Mouse (Mus musculus): Measurements from ENCODE around the gene Mipol1. TPM values are rescaled to one million over a fixed set of nuclear protein-coding genes. Genes with fewer than 3 reads are reported as not detected.

Gene Mipol1
- total and polyA plus RNA-seq, 3 experiments = 6.4 to 10.4 (median 6.6) TPM

GRCm38 (mm10) chr12:57275456-57275855 lies 45.2 kb downstream of the Mipol1 start:
- in situ Hi-C loops (cut with MboI; ENCODE audit: low pct_ligation_motif_present, low pct_unique_long_range_greater_than_20kb, low sequenced_read_pairs) (loop anchor here (10.0 kb wide), 1 partner anchor 509 kb away; no protein-coding TSS in a partner anchor), dilution Hi-C loops (cut with MboI; ENCODE audit: extremely low pct_ligation_motif_present, extremely low pct_unique_long_range_greater_than_20kb, low sequenced_read_pairs) (no loop called here)
- Histone ChIP-seq H3K27me3 (replicated peaks) (no peaks in the 10 kb centered on the region), H3K4me2 (ENCODE audit: insufficient read depth, low read depth, poor library complexity, severe bottlenecking) (no peak overlapping the region), H3K79me2 (replicated peaks; ENCODE audit: control insufficient read depth, extremely low read depth, insufficient read depth, poor library complexity, severe bottlenecking) (no peaks in the 10 kb centered on the region), H3K27ac (ENCODE audit: insufficient read depth, low read depth) (no peak overlapping the region), H3K4me3 (replicated peaks in 1 of 3; ENCODE audit: low read depth in 2 of 3, low read length in 2 of 3, poor library complexity in 1 of 3) (no peak overlapping the region), H3K9me3 (replicated peaks; ENCODE audit: low read length) (no peaks in the 10 kb centered on the region), H3K36me3 (replicated peaks in 1 of 2; ENCODE audit: control insufficient read depth in 1 of 2, insufficient read depth in 1 of 2, low read length in 1 of 2) (peaks cover 0 to 7% of the 10 kb centered on the region in 2 experiments), H3K4me1 (ENCODE audit: control insufficient read depth in 1 of 2, insufficient read depth in 2 of 2) (no peaks in the 10 kb centered on the region), H3K9ac (ENCODE audit: insufficient read depth, low read depth) (no peak overlapping the region)
- TF ChIP-seq MAZ (IDR thresholded peaks at IDR 0.05; ENCODE audit: low read depth, low read length) (no peak), ZNF384 (IDR thresholded peaks at IDR 0.05; ENCODE audit: low read depth, low read length) (no peak), ETS1 (conservative IDR thresholded peaks at IDR 0.05; ENCODE audit: low read depth, low read length) (no peak), NRF1 (IDR thresholded peaks at IDR 0.05; ENCODE audit: low read depth, low read length) (no peak), ZKSCAN1 (IDR thresholded peaks at IDR 0.05; ENCODE audit: borderline replicate concordance, low read depth, low read length) (no peak), ELF1 (IDR thresholded peaks at IDR 0.05; ENCODE audit: low read depth, low read length) (no peak), CHD1 (IDR thresholded peaks at IDR 0.05; ENCODE audit: low read depth, low read length) (no peak)
- DNase-seq (ENCODE audit: extremely low read depth) = no peak

DNA sequence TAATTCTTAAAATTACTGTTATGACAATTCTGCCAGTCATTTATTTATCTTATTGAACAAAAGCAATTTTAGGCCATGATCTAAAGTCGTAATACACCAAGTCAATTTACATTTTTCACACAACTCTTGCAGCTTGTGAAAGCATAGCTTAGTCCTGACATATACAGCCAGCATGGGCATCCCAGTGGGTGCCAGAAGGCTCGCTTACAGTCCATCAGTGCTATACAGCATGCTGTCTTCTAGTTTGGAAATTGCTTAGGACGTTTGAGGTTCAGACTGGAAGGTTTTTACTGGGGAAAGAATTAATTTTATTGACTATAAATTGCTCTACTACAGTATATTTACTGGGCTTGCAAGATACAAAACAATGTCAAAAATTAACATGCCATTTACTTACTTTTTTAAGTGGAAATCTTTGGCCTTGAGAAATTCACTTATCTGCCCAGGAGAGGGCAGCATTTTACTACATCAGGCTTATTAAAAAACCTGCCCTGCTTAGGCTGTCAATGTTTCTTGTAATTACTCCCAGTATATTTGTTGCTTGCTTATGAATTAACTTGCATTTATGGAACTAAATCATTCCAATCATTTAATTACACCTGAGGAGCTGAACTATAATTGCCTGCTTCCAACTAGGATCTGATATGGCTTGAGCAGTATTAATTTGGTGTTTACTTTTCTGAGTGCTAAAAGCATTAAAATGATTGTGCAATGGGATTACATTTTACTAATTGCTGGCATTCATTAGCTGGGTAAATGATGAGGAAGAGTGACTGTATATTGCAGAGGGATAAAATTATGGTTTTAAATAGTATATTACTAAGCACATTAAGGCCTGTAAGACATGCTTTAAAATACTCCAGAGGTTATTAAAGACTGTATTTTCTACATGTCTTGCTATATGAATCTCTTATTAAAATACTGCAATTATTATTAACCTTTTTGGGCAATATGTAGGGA lies 51.2 kb downstream of the Mipol1 start:
- peak; percentile 63 for TF ChIP-seq SMC3 (IDR thresholded peaks at IDR 0.05; ENCODE audit: low read depth, low read length)
- TF ChIP-seq ZC3H11A (IDR thresholded peaks at IDR 0.05; ENCODE audit: low read depth, low read length) = peak; percentile 31; the same call in 1 of the 2 replicates
- TF ChIP-seq RAD21 (IDR thresholded peaks at IDR 0.05; ENCODE audit: low read depth, low read length) = peak; percentile 88
- no peak for TF ChIP-seq USF2 (conservative IDR thresholded peaks at IDR 0.05; ENCODE audit: low read depth, low read length)
- TF ChIP-seq CTCF (conservative IDR thresholded peaks at IDR 0.05 in 1 of 2, IDR thresholded peaks at IDR 0.05 in 1 of 2; ENCODE audit: low read depth in 2 of 2, low read length in 2 of 2) = peak in 1 of 2 experiments; percentile 77; a peak in 3 of 4 replicates
- TF ChIP-seq ETS1 (conservative IDR thresholded peaks at IDR 0.05; ENCODE audit: low read depth, low read length) = no peak
- Histone ChIP-seq H3K4me1 (ENCODE audit: control insufficient read depth in 1 of 2, insufficient read depth in 2 of 2) (no peaks in the 10 kb centered on the region), H3K79me2 (replicated peaks; ENCODE audit: control insufficient read depth, extremely low read depth, insufficient read depth, poor library complexity, severe bottlenecking) (no peaks in the 10 kb centered on the region), H3K9me3 (replicated peaks; ENCODE audit: low read length) (no peaks in the 10 kb centered on the region), H3K9ac (ENCODE audit: insufficient read depth, low read depth) (no peak overlapping the region), H3K27ac (ENCODE audit: insufficient read depth, low read depth) (no peak overlapping the region), H3K36me3 (replicated peaks in 1 of 2; ENCODE audit: control insufficient read depth in 1 of 2, insufficient read depth in 1 of 2, low read length in 1 of 2) (no peaks in the 10 kb centered on the region), H3K4me2 (ENCODE audit: insufficient read depth, low read depth, poor library complexity, severe bottlenecking) (no peak overlapping the region), H3K4me3 (replicated peaks in 1 of 3; ENCODE audit: low read depth in 2 of 3, low read length in 2 of 3, poor library complexity in 1 of 3) (no peak overlapping the region), H3K27me3 (replicated peaks) (no peaks in the 10 kb centered on the region)
- DNase-seq (ENCODE audit: extremely low read depth) = peak; percentile 45
- dilution Hi-C loops (cut with MboI; ENCODE audit: extremely low pct_ligation_motif_present, extremely low pct_unique_long_range_greater_than_20kb, low sequenced_read_pairs) (no loop called here), in situ Hi-C loops (cut with MboI; ENCODE audit: low pct_ligation_motif_present, low pct_unique_long_range_greater_than_20kb, low sequenced_read_pairs) (no loop called here)
